In the genomic region with DNA sequence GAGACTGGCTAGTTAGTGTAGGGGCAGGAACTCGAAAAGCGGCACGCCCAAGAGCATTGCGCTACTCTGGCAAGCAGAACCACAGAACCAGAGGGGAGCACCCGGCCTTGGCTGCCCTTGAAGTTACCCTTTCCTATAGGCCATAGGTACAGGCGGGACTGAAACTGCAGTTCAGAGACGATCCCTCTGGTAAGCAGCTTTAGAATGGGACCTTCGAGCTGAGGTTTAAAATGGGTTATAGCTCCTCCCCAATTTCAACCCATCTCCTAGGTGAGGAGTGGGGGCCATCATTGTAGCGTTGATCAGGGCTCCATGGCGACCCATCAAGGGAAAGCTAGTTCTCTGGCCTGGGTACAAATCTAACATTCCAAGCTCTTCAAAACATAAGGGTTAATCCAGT, we compare ENCODE assay signal across 18 mouse cellular contexts.
"Had no signal": no experiment of that assay in that cellular context is flagged by ENCODE, and none has a peak within 500 bp of the region (broad histone marks: within the 10 kb centered on the region; RNA-seq: fewer than 3 reads in every experiment).

No protein-coding gene starts in this region.

- H3K27me3 ChIP-seq: midbrain, embryonic 13.5 days; neural tube, embryonic 13.5 days; neural tube, embryonic 15.5 days had no signal

- ATAC-seq: midbrain, embryonic 13.5 days; midbrain, embryonic 16.5 days had no signal

- H3K27ac ChIP-seq: midbrain, embryonic 10.5 days; midbrain, embryonic 13.5 days; neural tube, embryonic 13.5 days; neural tube, embryonic 15.5 days had no signal

- H3K9me3 ChIP-seq: midbrain, embryonic 10.5 days; midbrain, embryonic 13.5 days; neural tube, embryonic 13.5 days; neural tube, embryonic 15.5 days had no signal

- DNase-seq: lung, adult 18-20 months; lung, embryonic 14.5 days; lung, postnatal 10 days; lung, postnatal 4 days; retina, postnatal 1 day; right cerebral cortex, adult 18-20 months; right cerebral cortex, postnatal 25 days; right cerebral cortex, postnatal 4 days; spleen, adult 18-20 months; thymus, adult 18-20 months; thymus, postnatal 14 days; thymus, postnatal 36 days had no signal

- H3K36me3 ChIP-seq: midbrain, embryonic 10.5 days; midbrain, embryonic 13.5 days; neural tube, embryonic 13.5 days; neural tube, embryonic 15.5 days had no signal

- H3K9ac ChIP-seq: lung, embryonic 14.5 days; midbrain, embryonic 13.5 days; neural tube, embryonic 13.5 days; neural tube, embryonic 15.5 days had no signal

- H3K4me2 ChIP-seq: lung, embryonic 14.5 days; midbrain, embryonic 13.5 days; neural tube, embryonic 13.5 days; neural tube, embryonic 15.5 days had no signal

- H3K4me3 ChIP-seq: midbrain, embryonic 10.5 days; midbrain, embryonic 13.5 days; myocyte; neural tube, embryonic 13.5 days; neural tube, embryonic 15.5 days had no signal
